Mouse (Mus musculus): ENCODE data around the gene Ppp6r3. TPM values are rescaled to one million over a fixed set of nuclear protein-coding genes. Genes with fewer than 3 reads are reported as not detected.

The Ppp6r3 gene
- total and polyA plus RNA-seq, 2 experiments from 2014 or later = 31.0 to 97.8 TPM

DNA sequence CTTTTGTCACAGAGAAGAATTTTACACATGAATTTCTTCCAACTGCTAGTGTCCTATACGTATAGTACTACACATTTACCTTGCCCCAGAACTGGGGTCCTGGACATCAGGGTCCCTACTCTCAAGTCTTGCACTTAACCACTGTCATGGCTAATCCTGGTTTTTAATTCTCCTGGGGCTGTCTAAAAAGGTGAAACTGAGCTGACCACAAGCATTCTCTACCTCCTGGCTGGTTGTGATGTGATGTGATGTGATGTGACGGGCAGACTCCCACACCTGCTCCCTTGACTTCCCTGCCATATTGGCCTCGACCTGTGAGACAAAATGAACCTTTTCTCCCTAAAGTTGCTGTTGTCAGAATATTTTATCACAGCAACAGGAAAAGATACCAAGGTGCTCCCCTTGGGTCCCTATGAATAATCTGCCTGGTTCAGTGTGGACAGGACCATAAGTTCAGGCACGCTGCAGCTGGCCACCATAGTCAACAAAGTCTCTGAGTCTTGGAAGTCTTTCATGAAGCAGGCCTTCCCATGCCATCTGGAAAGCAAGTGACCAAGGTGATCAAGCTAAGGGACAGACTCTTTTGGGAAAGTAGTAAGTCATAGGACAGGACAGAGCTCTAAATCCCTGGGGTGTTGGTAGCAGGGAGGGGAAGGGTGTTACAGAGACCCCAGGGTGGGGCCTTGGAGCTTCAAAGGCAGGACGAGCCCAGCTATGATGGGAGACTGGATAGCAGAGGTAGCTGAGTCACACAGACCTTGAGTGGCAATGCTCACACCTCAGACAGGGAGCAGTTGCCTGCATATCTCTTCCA, 1.1 kb upstream of the Ppp6r3 start:
- Histone ChIP-seq H3K4me2 (ENCODE audit: low read depth, low read length) (peak overlapping the region; percentile 41), H3K36me3 (ENCODE audit: insufficient read depth, low read length) (no peaks in the 10 kb centered on the region), H3K27ac (peak overlapping the region; percentile 93), H3K27me3 (ENCODE audit: insufficient read depth, low read length) (no peaks in the 10 kb centered on the region), H3K4me3 (ENCODE audit: low read length) (peak overlapping the region; percentile 74), H3K4me1 (ENCODE audit: insufficient read depth, low read length) (peaks cover 20% of the 10 kb centered on the region), H3K9ac (replicated peaks; ENCODE audit: low read length) (no peak overlapping the region), H3K9me3 (ENCODE audit: low read length) (no peaks in the 10 kb centered on the region)
- WGBS = 73% methylated on average over 5 of the region's 5 CpGs
- DNase-seq (ENCODE audit: low spot score) (no peak), ATAC-seq (no peak)
- TF ChIP-seq CTCF (IDR thresholded peaks at IDR 0.05; ENCODE audit: low read depth) = no peak

GRCm38 (mm10) chr19:3575276-3575631, 295 bp downstream of the Ppp6r3 start:
- H3K4me1 ChIP-seq (ENCODE audit: insufficient read depth, low read length) = peaks cover 20% of the 10 kb centered on the region
- TF ChIP-seq CTCF (IDR thresholded peaks at IDR 0.05; ENCODE audit: low read depth) = no peak
- peak overlapping the region; percentile 74 for H3K4me3 ChIP-seq (ENCODE audit: low read length)
- no peaks in the 10 kb centered on the region for H3K36me3 ChIP-seq (ENCODE audit: insufficient read depth, low read length)
- H3K27ac ChIP-seq = peak overlapping the region; percentile 93
- peak overlapping the region; percentile 71 for H3K4me2 ChIP-seq (ENCODE audit: low read depth, low read length)
- 0% methylated on average over 46 of the region's 50 CpGs for WGBS
- ATAC-seq (peak; percentile 43), DNase-seq (ENCODE audit: low spot score) (peak; percentile 71)
- peak overlapping the region; percentile 77 for H3K9ac ChIP-seq (replicated peaks; ENCODE audit: low read length)
- H3K9me3 ChIP-seq (ENCODE audit: low read length) = no peaks in the 10 kb centered on the region
- no peaks in the 10 kb centered on the region for H3K27me3 ChIP-seq (ENCODE audit: insufficient read depth, low read length)

- TF ChIP-seq CTCF (IDR thresholded peaks at IDR 0.05; ENCODE audit: low read depth) = no peak
- H3K4me3 ChIP-seq (ENCODE audit: low read length) = peak overlapping the region; percentile 74
- no peaks in the 10 kb centered on the region for H3K9me3 ChIP-seq (ENCODE audit: low read length)
- H3K27me3 ChIP-seq (ENCODE audit: insufficient read depth, low read length) = no peaks in the 10 kb centered on the region
- H3K4me1 ChIP-seq (ENCODE audit: insufficient read depth, low read length) = peaks cover 20% of the 10 kb centered on the region
- DNase-seq (ENCODE audit: low spot score) (no peak), ATAC-seq (no peak)
- 2% methylated on average over 9 of the region's 9 CpGs for WGBS
- H3K9ac ChIP-seq (replicated peaks; ENCODE audit: low read length) = peak overlapping the region; percentile 77
- no peaks in the 10 kb centered on the region for H3K36me3 ChIP-seq (ENCODE audit: insufficient read depth, low read length)
- peak overlapping the region; percentile 93 for H3K27ac ChIP-seq
- H3K4me2 ChIP-seq (ENCODE audit: low read depth, low read length) = peak overlapping the region; percentile 71
These were observed 905 bp downstream of the Ppp6r3 start for GRCm38 (mm10) chr19:3574593-3575094.

GRCm38 (mm10) chr19:3564309-3564708, 11.2 kb downstream of the Ppp6r3 start:
- no peaks in the 10 kb centered on the region for H3K9me3 ChIP-seq (ENCODE audit: low read length)
- H3K9ac ChIP-seq (replicated peaks; ENCODE audit: low read length) = no peak overlapping the region
- no peak for TF ChIP-seq CTCF (IDR thresholded peaks at IDR 0.05; ENCODE audit: low read depth)
- no peak overlapping the region for H3K4me2 ChIP-seq (ENCODE audit: low read depth, low read length)
- 61% methylated on average over 3 of the region's 3 CpGs for WGBS
- H3K4me3 ChIP-seq (ENCODE audit: low read length) = no peak overlapping the region
- ATAC-seq = no peak
- peak; percentile 10 for DNase-seq (ENCODE audit: low spot score)
- H3K4me1 ChIP-seq (ENCODE audit: insufficient read depth, low read length) = no peaks in the 10 kb centered on the region
- H3K36me3 ChIP-seq (ENCODE audit: insufficient read depth, low read length) = no peaks in the 10 kb centered on the region
- H3K27ac ChIP-seq = no peak overlapping the region
- no peaks in the 10 kb centered on the region for H3K27me3 ChIP-seq (ENCODE audit: insufficient read depth, low read length)

GRCm38 (mm10) chr19:3562752-3563151, 12.8 kb downstream of the Ppp6r3 start:
- H3K27ac ChIP-seq = no peak overlapping the region
- no peak for TF ChIP-seq CTCF (IDR thresholded peaks at IDR 0.05; ENCODE audit: low read depth)
- H3K4me3 ChIP-seq (ENCODE audit: low read length) = no peak overlapping the region
- H3K36me3 ChIP-seq (ENCODE audit: insufficient read depth, low read length) = no peaks in the 10 kb centered on the region
- no peaks in the 10 kb centered on the region for H3K27me3 ChIP-seq (ENCODE audit: insufficient read depth, low read length)
- no peak overlapping the region for H3K9ac ChIP-seq (replicated peaks; ENCODE audit: low read length)
- H3K4me2 ChIP-seq (ENCODE audit: low read depth, low read length) = no peak overlapping the region
- WGBS = 81% methylated on average over 6 of the region's 6 CpGs
- no peak for DNase-seq (ENCODE audit: low spot score)
- no peaks in the 10 kb centered on the region for H3K9me3 ChIP-seq (ENCODE audit: low read length)
- H3K4me1 ChIP-seq (ENCODE audit: insufficient read depth, low read length) = no peaks in the 10 kb centered on the region
- ATAC-seq = no peak

DNA sequence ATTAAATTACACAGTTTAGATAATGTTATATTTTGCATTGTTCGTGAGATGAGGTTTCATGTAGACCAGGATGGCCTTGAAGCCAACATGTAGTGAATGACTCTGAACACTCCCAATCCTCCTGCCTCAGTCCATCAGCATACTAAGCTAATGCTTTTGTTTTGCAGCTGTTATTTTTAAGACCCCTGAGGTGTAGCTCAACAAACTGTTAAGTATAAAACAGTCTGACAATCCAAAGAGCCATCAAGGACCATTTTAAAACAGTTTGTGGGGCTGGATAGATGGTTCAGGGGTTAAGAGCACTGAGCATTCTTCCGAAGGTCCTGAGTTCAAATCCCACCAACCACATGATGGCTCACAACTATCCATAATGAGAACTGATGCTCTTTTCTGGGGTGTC, 13.3 kb downstream of the Ppp6r3 start:
- no peak overlapping the region for H3K9ac ChIP-seq (replicated peaks; ENCODE audit: low read length)
- H3K9me3 ChIP-seq (ENCODE audit: low read length) = no peaks in the 10 kb centered on the region
- no peaks in the 10 kb centered on the region for H3K27me3 ChIP-seq (ENCODE audit: insufficient read depth, low read length)
- H3K4me3 ChIP-seq (ENCODE audit: low read length) = no peak overlapping the region
- H3K4me2 ChIP-seq (ENCODE audit: low read depth, low read length) = no peak overlapping the region
- WGBS = 95% methylated on average over 2 of the region's 2 CpGs
- DNase-seq (ENCODE audit: low spot score) (no peak), ATAC-seq (no peak)
- no peak overlapping the region for H3K27ac ChIP-seq
- TF ChIP-seq CTCF (IDR thresholded peaks at IDR 0.05; ENCODE audit: low read depth) = no peak
- no peaks in the 10 kb centered on the region for H3K36me3 ChIP-seq (ENCODE audit: insufficient read depth, low read length)
- H3K4me1 ChIP-seq (ENCODE audit: insufficient read depth, low read length) = no peaks in the 10 kb centered on the region

Measured in hindbrain, postnatal 0 days (tissue).